Mouse (Mus musculus): ENCODE data around the gene E130309D02Rik.

GRCm38 (mm10) chr5:143363678-143364615 lies 48.8 kb upstream of the E130309D02Rik start:
- TF ChIP-seq CTCF (IDR thresholded peaks at IDR 0.05; ENCODE audit: low read depth) (no peak), EP300 (optimal IDR thresholded peaks at IDR 0.05) (no peak)

Measured in stomach, postnatal 0 days (tissue).